Mouse (Mus musculus): ENCODE data around the gene Fgf13. TPM values are rescaled to one million over a fixed set of nuclear protein-coding genes. Genes with fewer than 3 reads are reported as not detected.

Gene Fgf13
- total RNA-seq, 1 experiment, result 1.3 TPM

DNA sequence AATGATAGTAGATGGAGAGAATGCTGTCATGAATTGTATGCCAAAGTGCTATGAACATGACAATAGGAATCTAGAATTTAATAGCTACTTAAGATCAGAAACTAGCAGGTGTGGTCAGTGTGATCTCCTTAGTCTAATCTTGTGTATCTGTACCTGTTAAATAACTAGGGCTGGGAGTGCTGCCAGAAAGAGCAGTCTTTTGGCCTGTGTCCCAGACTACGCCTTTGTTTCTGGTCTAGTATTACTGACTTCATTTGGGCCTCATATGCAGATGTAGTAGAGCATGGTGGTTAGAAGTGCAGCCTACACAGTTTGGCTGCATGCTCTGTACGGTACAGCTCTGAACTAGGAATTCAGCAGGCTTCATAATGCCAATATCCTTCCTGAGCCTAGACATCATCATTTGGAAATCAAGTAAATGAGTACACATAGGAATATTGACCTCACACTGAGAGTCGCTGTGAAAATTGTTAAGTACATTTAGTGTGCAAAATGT, 276.9 kb downstream of the Fgf13 start:
- Histone ChIP-seq H3K27ac (ENCODE audit: insufficient read depth, low read depth, low read length, poor library complexity, severe bottlenecking) (no peak overlapping the region), H3K4me3 (ENCODE audit: insufficient read depth in 1 of 2, low read depth in 1 of 2, low read length in 2 of 2, poor library complexity in 1 of 2, severe bottlenecking in 1 of 2) (no peak overlapping the region), H3K36me3 (ENCODE audit: control insufficient read depth, insufficient read depth, low read length, poor library complexity, severe bottlenecking) (no peaks in the 10 kb centered on the region), H3K4me1 (ENCODE audit: control insufficient read depth in 2 of 2, insufficient read depth in 2 of 2, low read length in 2 of 2, poor library complexity in 1 of 2) (no peaks in the 10 kb centered on the region), H3K9me3 (ENCODE audit: control insufficient read depth, insufficient read depth, low read depth, low read length) (no peaks in the 10 kb centered on the region), H3K9ac (ENCODE audit: insufficient read depth, low read depth, low read length, poor library complexity, severe bottlenecking) (no peak overlapping the region)
- no peak for DNase-seq (ENCODE audit: low read depth, low spot score)
- TF ChIP-seq ZC3H11A (IDR thresholded peaks at IDR 0.05; ENCODE audit: borderline replicate concordance, low read depth, low read length) (no peak), HCFC1 (IDR thresholded peaks at IDR 0.05; ENCODE audit: borderline replicate concordance, insufficient read depth, low read length) (no peak), CHD2 (IDR thresholded peaks at IDR 0.05; ENCODE audit: low read depth, low read length) (no peak), MAFK (IDR thresholded peaks at IDR 0.05; ENCODE audit: insufficient read depth, low read depth, low read length) (no peak), ZNF384 (IDR thresholded peaks at IDR 0.05; ENCODE audit: low read depth, low read length) (no peak)
- in situ Hi-C loops (cut with MboI; ENCODE audit: low sequenced_read_pairs in 2 of 2, unreplicated experiment in 2 of 2), result no loop called here

DNA sequence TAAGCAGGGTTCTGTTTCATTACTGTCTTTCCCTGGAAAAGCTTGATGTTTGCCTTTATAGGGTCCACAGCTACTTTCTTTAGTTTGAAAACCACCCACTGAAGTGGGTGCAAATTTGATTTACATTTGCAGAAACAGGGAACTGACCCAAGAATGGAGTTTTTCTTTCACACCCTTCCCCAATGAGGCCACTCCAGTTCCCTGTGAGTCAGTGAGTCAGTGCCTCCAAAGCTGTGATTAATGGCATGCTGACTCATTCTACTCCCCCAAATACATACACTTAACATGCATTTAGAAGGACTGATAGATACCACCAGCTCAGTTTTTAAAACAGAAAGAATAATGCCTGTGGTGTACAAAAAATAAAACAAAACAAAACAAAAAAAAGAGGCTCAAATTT, 316.3 kb downstream of the Fgf13 start:
- no peak overlapping the region for H3K27ac ChIP-seq (ENCODE audit: insufficient read depth, low read depth, low read length, poor library complexity, severe bottlenecking)
- in situ Hi-C loops (cut with MboI; ENCODE audit: low sequenced_read_pairs in 2 of 2, unreplicated experiment in 2 of 2), result no loop called here
- H3K4me1 ChIP-seq (ENCODE audit: control insufficient read depth in 2 of 2, insufficient read depth in 2 of 2, low read length in 2 of 2, poor library complexity in 1 of 2), result no peaks in the 10 kb centered on the region
- no peak for DNase-seq (ENCODE audit: low read depth, low spot score)
- H3K4me3 ChIP-seq (ENCODE audit: insufficient read depth in 1 of 2, low read depth in 1 of 2, low read length in 2 of 2, poor library complexity in 1 of 2, severe bottlenecking in 1 of 2), result no peak overlapping the region
- no peaks in the 10 kb centered on the region for H3K9me3 ChIP-seq (ENCODE audit: control insufficient read depth, insufficient read depth, low read depth, low read length)
- no peaks in the 10 kb centered on the region for H3K36me3 ChIP-seq (ENCODE audit: control insufficient read depth, insufficient read depth, low read length, poor library complexity, severe bottlenecking)
- no peak overlapping the region for H3K9ac ChIP-seq (ENCODE audit: insufficient read depth, low read depth, low read length, poor library complexity, severe bottlenecking)
- TF ChIP-seq ZNF384 (IDR thresholded peaks at IDR 0.05; ENCODE audit: low read depth, low read length) (no peak), ZC3H11A (IDR thresholded peaks at IDR 0.05; ENCODE audit: borderline replicate concordance, low read depth, low read length) (no peak), HCFC1 (IDR thresholded peaks at IDR 0.05; ENCODE audit: borderline replicate concordance, insufficient read depth, low read length) (no peak), CHD2 (IDR thresholded peaks at IDR 0.05; ENCODE audit: low read depth, low read length) (no peak), MAFK (IDR thresholded peaks at IDR 0.05; ENCODE audit: insufficient read depth, low read depth, low read length) (no peak)

DNA sequence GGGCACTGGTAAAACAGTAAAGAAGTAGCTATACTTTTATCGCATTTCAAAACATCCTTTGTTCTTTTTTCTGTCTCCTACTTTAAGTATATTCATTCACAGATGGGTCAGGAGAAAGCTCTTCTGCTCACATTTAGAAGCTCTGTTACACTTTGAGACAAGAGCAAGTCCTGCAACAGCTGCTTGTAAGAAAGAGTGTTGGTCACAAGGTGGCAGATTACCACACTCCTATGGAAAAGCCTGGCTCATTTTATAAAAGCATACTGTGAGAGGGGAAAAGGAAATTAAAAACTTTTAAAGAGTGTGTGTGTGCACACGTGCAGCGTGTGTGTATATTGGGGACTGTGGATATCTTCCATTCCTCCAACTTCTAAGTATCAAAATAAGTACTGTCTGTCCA, 324.1 kb downstream of the Fgf13 start:
- H3K4me3 ChIP-seq (ENCODE audit: insufficient read depth in 1 of 2, low read depth in 1 of 2, low read length in 2 of 2, poor library complexity in 1 of 2, severe bottlenecking in 1 of 2), result no peak overlapping the region
- H3K27ac ChIP-seq (ENCODE audit: insufficient read depth, low read depth, low read length, poor library complexity, severe bottlenecking), result no peak overlapping the region
- H3K36me3 ChIP-seq (ENCODE audit: control insufficient read depth, insufficient read depth, low read length, poor library complexity, severe bottlenecking), result no peaks in the 10 kb centered on the region
- in situ Hi-C loops (cut with MboI; ENCODE audit: low sequenced_read_pairs in 2 of 2, unreplicated experiment in 2 of 2), result no loop called here
- no peaks in the 10 kb centered on the region for H3K4me1 ChIP-seq (ENCODE audit: control insufficient read depth in 2 of 2, insufficient read depth in 2 of 2, low read length in 2 of 2, poor library complexity in 1 of 2)
- DNase-seq (ENCODE audit: low read depth, low spot score), result no peak
- H3K9me3 ChIP-seq (ENCODE audit: control insufficient read depth, insufficient read depth, low read depth, low read length), result no peaks in the 10 kb centered on the region
- H3K9ac ChIP-seq (ENCODE audit: insufficient read depth, low read depth, low read length, poor library complexity, severe bottlenecking), result no peak overlapping the region
- TF ChIP-seq ZC3H11A (IDR thresholded peaks at IDR 0.05; ENCODE audit: borderline replicate concordance, low read depth, low read length), result no peak
- TF ChIP-seq CHD2 (IDR thresholded peaks at IDR 0.05; ENCODE audit: low read depth, low read length), result no peak
- TF ChIP-seq MAFK (IDR thresholded peaks at IDR 0.05; ENCODE audit: insufficient read depth, low read depth, low read length), result no peak
- no peak for TF ChIP-seq ZNF384 (IDR thresholded peaks at IDR 0.05; ENCODE audit: low read depth, low read length)
- TF ChIP-seq HCFC1 (IDR thresholded peaks at IDR 0.05; ENCODE audit: borderline replicate concordance, insufficient read depth, low read length), result no peak

DNA sequence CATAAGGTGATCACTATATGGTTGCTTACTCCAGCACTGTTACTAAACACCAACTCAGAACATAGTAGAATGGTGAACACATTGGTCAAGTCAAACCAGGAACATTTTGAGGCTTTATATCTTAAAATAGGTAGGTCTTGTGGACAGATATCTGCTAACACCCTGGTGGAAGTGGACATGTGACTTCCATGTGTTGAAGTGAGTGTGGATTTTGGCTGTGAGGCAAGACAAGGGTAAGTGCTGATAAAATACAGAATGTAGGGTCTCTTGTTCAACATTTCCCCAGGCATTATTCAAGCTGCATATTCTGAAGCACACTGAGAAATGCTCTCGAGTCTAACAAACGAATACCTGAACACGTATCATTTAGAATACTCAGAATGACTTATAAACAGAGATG, 324.7 kb downstream of the Fgf13 start:
- H3K9ac ChIP-seq (ENCODE audit: insufficient read depth, low read depth, low read length, poor library complexity, severe bottlenecking), result no peak overlapping the region
- DNase-seq (ENCODE audit: low read depth, low spot score), result no peak
- in situ Hi-C loops (cut with MboI; ENCODE audit: low sequenced_read_pairs in 2 of 2, unreplicated experiment in 2 of 2), result no loop called here
- no peak overlapping the region for H3K4me3 ChIP-seq (ENCODE audit: insufficient read depth in 1 of 2, low read depth in 1 of 2, low read length in 2 of 2, poor library complexity in 1 of 2, severe bottlenecking in 1 of 2)
- H3K4me1 ChIP-seq (ENCODE audit: control insufficient read depth in 2 of 2, insufficient read depth in 2 of 2, low read length in 2 of 2, poor library complexity in 1 of 2), result no peaks in the 10 kb centered on the region
- no peaks in the 10 kb centered on the region for H3K9me3 ChIP-seq (ENCODE audit: control insufficient read depth, insufficient read depth, low read depth, low read length)
- no peak overlapping the region for H3K27ac ChIP-seq (ENCODE audit: insufficient read depth, low read depth, low read length, poor library complexity, severe bottlenecking)
- TF ChIP-seq ZNF384 (IDR thresholded peaks at IDR 0.05; ENCODE audit: low read depth, low read length) (no peak), ZC3H11A (IDR thresholded peaks at IDR 0.05; ENCODE audit: borderline replicate concordance, low read depth, low read length) (no peak), HCFC1 (IDR thresholded peaks at IDR 0.05; ENCODE audit: borderline replicate concordance, insufficient read depth, low read length) (no peak), MAFK (IDR thresholded peaks at IDR 0.05; ENCODE audit: insufficient read depth, low read depth, low read length) (no peak), CHD2 (IDR thresholded peaks at IDR 0.05; ENCODE audit: low read depth, low read length) (no peak)
- H3K36me3 ChIP-seq (ENCODE audit: control insufficient read depth, insufficient read depth, low read length, poor library complexity, severe bottlenecking), result no peaks in the 10 kb centered on the region

DNA sequence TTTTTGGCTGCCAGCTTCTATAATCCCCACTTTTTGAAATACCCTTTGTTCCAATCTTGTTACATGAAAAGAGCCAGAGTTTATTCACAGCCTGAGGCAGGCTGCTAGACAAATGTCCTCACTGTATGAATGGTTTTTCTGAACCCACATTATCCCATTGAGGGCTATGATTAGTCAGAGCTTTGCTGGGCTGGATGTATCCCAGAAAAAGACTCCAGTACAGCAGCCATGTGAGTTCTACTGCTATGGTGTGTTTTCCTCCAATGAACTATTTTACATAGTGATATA, 326.5 kb downstream of the Fgf13 start:
- in situ Hi-C loops (cut with MboI; ENCODE audit: low sequenced_read_pairs in 2 of 2, unreplicated experiment in 2 of 2), result no loop called here
- Histone ChIP-seq H3K36me3 (ENCODE audit: control insufficient read depth, insufficient read depth, low read length, poor library complexity, severe bottlenecking) (no peaks in the 10 kb centered on the region), H3K9ac (ENCODE audit: insufficient read depth, low read depth, low read length, poor library complexity, severe bottlenecking) (no peak overlapping the region), H3K4me3 (ENCODE audit: insufficient read depth in 1 of 2, low read depth in 1 of 2, low read length in 2 of 2, poor library complexity in 1 of 2, severe bottlenecking in 1 of 2) (no peak overlapping the region), H3K4me1 (ENCODE audit: control insufficient read depth in 2 of 2, insufficient read depth in 2 of 2, low read length in 2 of 2, poor library complexity in 1 of 2) (no peaks in the 10 kb centered on the region), H3K27ac (ENCODE audit: insufficient read depth, low read depth, low read length, poor library complexity, severe bottlenecking) (no peak overlapping the region), H3K9me3 (ENCODE audit: control insufficient read depth, insufficient read depth, low read depth, low read length) (no peaks in the 10 kb centered on the region)
- TF ChIP-seq CHD2 (IDR thresholded peaks at IDR 0.05; ENCODE audit: low read depth, low read length) (no peak), MAFK (IDR thresholded peaks at IDR 0.05; ENCODE audit: insufficient read depth, low read depth, low read length) (no peak), HCFC1 (IDR thresholded peaks at IDR 0.05; ENCODE audit: borderline replicate concordance, insufficient read depth, low read length) (no peak), ZNF384 (IDR thresholded peaks at IDR 0.05; ENCODE audit: low read depth, low read length) (no peak), ZC3H11A (IDR thresholded peaks at IDR 0.05; ENCODE audit: borderline replicate concordance, low read depth, low read length) (no peak)
- DNase-seq (ENCODE audit: low read depth, low spot score), result no peak
